Mouse (Mus musculus) lung, embryonic 14.5 days (tissue): ENCODE data around the gene Entpd7. TPM values are rescaled to one million over a fixed set of nuclear protein-coding genes. Genes with fewer than 3 reads are reported as not detected.

Source experiments
- ATAC-seq: fragments of 200-750 bp; cut with Nextera tagmentation; 2 replicates; pipeline ENCODE4 v1.8.0; 2017; ENCODE audit warnings: mild to moderate bottlenecking, moderate TSS enrichment, moderate library complexity; ENCODE audit not compliant: insufficient read depth
- DNase-seq: peaks from one replicate; pipeline ENCODE4 v3.0.0-alpha.2; 2015
- H3K27ac ChIP-seq: fragments of 300-500 bp; sonication (generic); 2 replicates; pipeline ENCODE4 v1.5.1; 2014; ENCODE audit warnings: low read depth, mild to moderate bottlenecking, moderate library complexity
- H3K27me3 ChIP-seq: fragments of 300-500 bp; sonication (generic); 2 replicates; pipeline ENCODE4 v1.6.1; 2014; ENCODE audit warnings: low read length, control low read depth; ENCODE audit not compliant: insufficient read depth
- H3K36me3 ChIP-seq: fragments of 300-500 bp; sonication (generic); 2 replicates; pipeline ENCODE4 v1.6.1; 2014; ENCODE audit warnings: control low read depth; ENCODE audit not compliant: insufficient read depth
- H3K4me1 ChIP-seq: fragments of 300-500 bp; sonication (generic); 2 replicates; pipeline ENCODE4 v1.6.1; 2014; ENCODE audit warnings: antibody characterized with exemption, control low read depth; ENCODE audit not compliant: insufficient read depth
- H3K4me2 ChIP-seq: fragments of 300-500 bp; sonication (generic); 2 replicates; pipeline ENCODE4 v1.6.1; 2014; ENCODE audit warnings: mild to moderate bottlenecking
- H3K4me3 ChIP-seq: fragments of 300-500 bp; sonication (generic); 2 replicates; pipeline ENCODE4 v1.5.1; 2014; ENCODE audit warnings: low read depth, low read length
- H3K9ac ChIP-seq: fragments of 300-500 bp; sonication (generic); 2 replicates; pipeline ENCODE4 v1.6.1; 2014
- H3K9me3 ChIP-seq: fragments of 300-500 bp; sonication (generic); 2 replicates; pipeline ENCODE4 v1.6.1; 2016; ENCODE audit warnings: low read depth, low read length, control low read depth
- CTCF ChIP-seq: IDR thresholded peaks from 2 replicates; pipeline ENCODE4 v1.5.1; 2016; ENCODE audit warnings: antibody characterized with exemption, low read depth
- WGBS: fragments of 180-500 bp; shearing (Covaris S2); extraction: QIAGEN DNeasy Blood & Tissue Kit; methylation state at CpG from one replicate; pipeline ENCODE4 v1.1.7; 2014; 5-methylcytosine and 5-hydroxymethylcytosine counted together
- polyA plus RNA-seq: library from polyadenylated mRNA; unstranded; fragments of >200 nt; fragmentation: Nextera tagmentation; extraction: Ambion mirVana; gene quantifications from 2 replicates; pipeline ENCODE4 v1.2.1, GENCODE M21; 2014

The Entpd7 gene
- polyA plus RNA-seq, 1 experiment from 2014 or later, result 15.2 TPM

DNA sequence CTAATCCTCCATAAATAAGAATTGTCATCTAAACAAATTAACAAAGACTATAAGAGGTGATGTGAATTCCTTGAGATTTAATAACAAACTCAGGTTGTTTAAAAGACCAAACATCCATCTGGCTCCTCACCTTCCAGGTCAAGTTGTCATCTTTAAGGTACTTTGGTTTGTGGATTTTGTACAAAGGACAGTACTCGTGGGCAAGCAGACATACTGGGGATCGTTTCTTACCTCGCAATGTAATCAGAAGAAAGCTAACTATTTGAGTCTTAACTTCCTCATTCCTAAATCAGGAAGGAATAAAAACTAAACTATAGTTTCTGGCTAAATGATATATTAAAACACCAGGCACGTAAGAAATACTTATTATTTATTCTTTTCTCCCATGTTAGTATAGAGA, 81.1 kb downstream of the Entpd7 start:
- H3K27me3 ChIP-seq, result no peaks in the 10 kb centered on the region
- H3K4me2 ChIP-seq, result no peak overlapping the region
- H3K9ac ChIP-seq, result no peak overlapping the region
- H3K9me3 ChIP-seq, result no peaks in the 10 kb centered on the region
- TF ChIP-seq CTCF, result no peak
- no peak overlapping the region for H3K4me3 ChIP-seq
- no peak overlapping the region for H3K27ac ChIP-seq
- WGBS, result 75% methylated on average over 4 of the region's 4 CpGs
- no peaks in the 10 kb centered on the region for H3K36me3 ChIP-seq
- no peak for ATAC-seq
- no peaks in the 10 kb centered on the region for H3K4me1 ChIP-seq
- no peak for DNase-seq

DNA sequence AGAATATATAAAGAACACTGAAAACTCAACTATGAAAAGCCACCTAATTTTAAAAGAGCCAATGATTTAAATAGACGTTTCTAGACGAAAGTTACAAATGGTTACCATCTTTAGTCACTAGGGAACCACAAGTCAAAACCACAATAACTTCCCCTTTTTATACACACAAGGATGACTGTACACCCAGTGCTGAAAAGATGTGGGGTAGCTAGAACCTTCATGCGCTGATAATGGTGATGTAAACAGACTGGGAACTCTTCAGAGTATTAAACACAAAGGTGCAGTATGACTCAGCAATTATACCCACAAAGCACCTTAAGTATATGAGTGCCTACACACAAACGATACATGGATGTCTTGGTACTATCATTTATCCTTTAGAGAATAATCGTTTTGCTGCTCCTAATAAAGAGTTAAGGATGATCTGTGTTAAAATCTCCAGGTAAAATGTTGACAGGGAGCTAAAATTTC, 82.1 kb downstream of the Entpd7 start:
- Histone ChIP-seq H3K4me2 (no peak overlapping the region), H3K4me3 (no peak overlapping the region), H3K4me1 (no peaks in the 10 kb centered on the region), H3K27ac (no peak overlapping the region), H3K27me3 (no peaks in the 10 kb centered on the region), H3K9me3 (no peaks in the 10 kb centered on the region), H3K9ac (no peak overlapping the region), H3K36me3 (no peaks in the 10 kb centered on the region)
- 77% methylated on average over 5 of the region's 5 CpGs for WGBS
- no peak for TF ChIP-seq CTCF
- DNase-seq (no peak), ATAC-seq (no peak)

GRCm38 (mm10) chr19:43772311-43772710, 82.8 kb downstream of the Entpd7 start:
- no peak for TF ChIP-seq CTCF
- no peak overlapping the region for H3K4me3 ChIP-seq
- H3K36me3 ChIP-seq, result no peaks in the 10 kb centered on the region
- no peak for ATAC-seq
- WGBS, result 65% methylated on average over 6 of the region's 6 CpGs
- no peak overlapping the region for H3K9ac ChIP-seq
- H3K27me3 ChIP-seq, result no peaks in the 10 kb centered on the region
- no peak overlapping the region for H3K4me2 ChIP-seq
- DNase-seq, result no peak
- H3K4me1 ChIP-seq, result no peaks in the 10 kb centered on the region
- no peak overlapping the region for H3K27ac ChIP-seq
- H3K9me3 ChIP-seq, result no peaks in the 10 kb centered on the region

- H3K27me3 ChIP-seq, result no peaks in the 10 kb centered on the region
- no peak overlapping the region for H3K27ac ChIP-seq
- WGBS, result 38% methylated on average over 10 of the region's 10 CpGs
These were observed 86.0 kb downstream of the Entpd7 start for GRCm38 (mm10) chr19:43775433-43775832.

DNA sequence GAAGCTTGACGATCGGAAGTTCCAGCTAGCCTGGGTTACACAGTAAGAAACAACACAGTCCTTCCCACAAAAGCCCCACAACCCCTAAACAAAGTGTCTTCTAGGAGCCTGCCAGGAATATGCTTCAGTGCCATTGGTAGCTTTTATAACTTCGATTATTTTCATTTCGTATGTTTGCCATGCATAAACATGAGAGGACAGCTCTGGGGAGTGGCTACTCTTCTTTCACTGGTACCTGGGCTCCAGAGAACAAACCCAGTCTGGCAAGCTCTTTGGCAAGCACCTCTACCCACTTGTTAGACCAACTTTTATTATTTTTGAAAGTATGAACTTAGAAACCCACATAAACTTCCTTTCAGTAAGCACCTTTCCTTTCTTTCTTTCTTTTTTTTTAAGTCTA, 87.1 kb downstream of the Entpd7 start:
- H3K27me3 ChIP-seq, result no peaks in the 10 kb centered on the region
- WGBS, result 69% methylated on average over 4 of the region's 4 CpGs
- H3K36me3 ChIP-seq, result no peaks in the 10 kb centered on the region
- no peak overlapping the region for H3K27ac ChIP-seq
- no peak for ATAC-seq
- no peak overlapping the region for H3K4me3 ChIP-seq
- no peak for TF ChIP-seq CTCF
- H3K9me3 ChIP-seq, result no peaks in the 10 kb centered on the region
- no peak overlapping the region for H3K9ac ChIP-seq
- H3K4me1 ChIP-seq, result no peaks in the 10 kb centered on the region
- no peak for DNase-seq
- H3K4me2 ChIP-seq, result no peak overlapping the region

More at GRCm38 (mm10) chr19:43775433-43775832, 86.0 kb downstream of the Entpd7 start:
- ATAC-seq (no peak), DNase-seq (no peak)
- H3K4me2 ChIP-seq, result no peak overlapping the region
- no peak overlapping the region for H3K4me3 ChIP-seq
- TF ChIP-seq CTCF, result no peak
- no peaks in the 10 kb centered on the region for H3K9me3 ChIP-seq
- no peak overlapping the region for H3K9ac ChIP-seq
- no peaks in the 10 kb centered on the region for H3K36me3 ChIP-seq
- no peaks in the 10 kb centered on the region for H3K4me1 ChIP-seq

GRCm38 (mm10) chr19:43777308-43777707, 87.8 kb downstream of the Entpd7 start:
- ATAC-seq, result no peak
- no peaks in the 10 kb centered on the region for H3K27me3 ChIP-seq
- 60% methylated on average over 2 of the region's 2 CpGs for WGBS

GRCm38 (mm10) chr19:43780391-43780790, 90.9 kb downstream of the Entpd7 start:
- no peak overlapping the region for H3K9ac ChIP-seq
- no peak for ATAC-seq
- no peaks in the 10 kb centered on the region for H3K36me3 ChIP-seq
- no peak overlapping the region for H3K4me2 ChIP-seq
- TF ChIP-seq CTCF, result no peak
- 62% methylated on average over 5 of the region's 5 CpGs for WGBS
- no peak overlapping the region for H3K4me3 ChIP-seq
- H3K27me3 ChIP-seq, result no peaks in the 10 kb centered on the region
- no peak overlapping the region for H3K27ac ChIP-seq
- no peaks in the 10 kb centered on the region for H3K9me3 ChIP-seq
- no peaks in the 10 kb centered on the region for H3K4me1 ChIP-seq
- DNase-seq, result no peak

More at GRCm38 (mm10) chr19:43777308-43777707, 87.8 kb downstream of the Entpd7 start:
- H3K36me3 ChIP-seq, result no peaks in the 10 kb centered on the region
- no peaks in the 10 kb centered on the region for H3K4me1 ChIP-seq
- no peak overlapping the region for H3K9ac ChIP-seq
- H3K27ac ChIP-seq, result no peak overlapping the region
- H3K9me3 ChIP-seq, result no peaks in the 10 kb centered on the region
- DNase-seq, result no peak
- TF ChIP-seq CTCF, result no peak
- no peak overlapping the region for H3K4me3 ChIP-seq
- H3K4me2 ChIP-seq, result no peak overlapping the region

- no peak within 1 kb of the TSS for H3K4me3 ChIP-seq
- DNase-seq (no peak), ATAC-seq (no peak)
- no peak within 1 kb of the TSS for H3K4me2 ChIP-seq
- H3K27me3 ChIP-seq, result no peaks in the 10 kb centered on the region
- no peaks in the 10 kb centered on the region for H3K4me1 ChIP-seq
- 76% methylated on average over 3 of the region's 3 CpGs for WGBS
- H3K9ac ChIP-seq, result no peak within 1 kb of the TSS
- TF ChIP-seq CTCF, result no peak
- no peak within 1 kb of the TSS for H3K27ac ChIP-seq
- H3K9me3 ChIP-seq, result no peaks in the 10 kb centered on the region
- H3K36me3 ChIP-seq, result no peaks in the 10 kb centered on the region
These were observed 92.5 kb downstream of the Entpd7 start, which contains the start of gene Abcc2 for GRCm38 (mm10) chr19:43781980-43782379. Gene Abcc2, plus strand, starts transcription at chr19:43782192.

Other genes with a start within 250 kb of the Entpd7 start
- gene Cnnm1, start 249.2 kb upstream of the Entpd7 start, polyA plus RNA-seq, result 0.05 TPM in 1 of 2 replicates, not detected in the other
- gene Got1, start 165.1 kb upstream of the Entpd7 start, polyA plus RNA-seq, result 19.5 and 23.3 TPM in 2 replicates
- gene Nkx2-3, start 77.3 kb upstream of the Entpd7 start, polyA plus RNA-seq, result not detected in 2 replicates
- gene Slc25a28, start 14.8 kb upstream of the Entpd7 start, polyA plus RNA-seq, result 12.1 and 13.0 TPM in 2 replicates
- gene Cutc, start 63.3 kb downstream of the Entpd7 start, polyA plus RNA-seq, result 11.6 and 12.7 TPM in 2 replicates
- gene Cox15, start 63.3 kb downstream of the Entpd7 start, polyA plus RNA-seq, result 6.8 and 11.0 TPM in 2 replicates
- not detected in 2 replicates for gene Abcc2, start 92.5 kb downstream of the Entpd7 start, polyA plus RNA-seq